Mouse (Mus musculus): ENCODE measurements around the gene Tbx4.

Gene Tbx4

DNA sequence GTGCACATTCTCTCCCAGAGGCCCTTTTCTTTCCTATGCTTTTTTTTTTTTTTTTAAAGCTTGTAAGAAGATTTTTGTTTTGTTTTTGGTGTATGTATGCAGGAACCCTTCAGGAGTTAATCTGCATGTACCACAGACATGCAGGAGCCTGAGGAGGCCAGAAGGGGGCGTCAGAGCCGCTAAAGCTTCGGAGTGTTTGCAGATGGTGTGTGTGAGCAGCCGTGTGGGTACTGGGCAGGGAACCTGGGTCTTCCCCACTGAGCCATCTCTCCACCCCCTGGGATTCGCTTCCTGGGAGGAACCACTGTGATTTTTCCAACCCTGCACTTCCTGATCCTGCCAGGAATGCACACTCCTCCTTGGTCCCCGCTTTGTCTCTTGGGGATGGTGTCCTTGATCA lies 35.5 kb upstream of the Tbx4 start:
- no peak for DNase-seq (ENCODE audit: low spot score in 2 of 2)

- DNase-seq (ENCODE audit: low spot score in 2 of 2) = no peak
These were observed 28.1 kb upstream of the Tbx4 start for GRCm38 (mm10) chr11:85857997-85858698.

GRCm38 (mm10) chr11:85864363-85864762 lies 21.9 kb upstream of the Tbx4 start:
- no peak for DNase-seq (ENCODE audit: low spot score in 2 of 2)

DNA sequence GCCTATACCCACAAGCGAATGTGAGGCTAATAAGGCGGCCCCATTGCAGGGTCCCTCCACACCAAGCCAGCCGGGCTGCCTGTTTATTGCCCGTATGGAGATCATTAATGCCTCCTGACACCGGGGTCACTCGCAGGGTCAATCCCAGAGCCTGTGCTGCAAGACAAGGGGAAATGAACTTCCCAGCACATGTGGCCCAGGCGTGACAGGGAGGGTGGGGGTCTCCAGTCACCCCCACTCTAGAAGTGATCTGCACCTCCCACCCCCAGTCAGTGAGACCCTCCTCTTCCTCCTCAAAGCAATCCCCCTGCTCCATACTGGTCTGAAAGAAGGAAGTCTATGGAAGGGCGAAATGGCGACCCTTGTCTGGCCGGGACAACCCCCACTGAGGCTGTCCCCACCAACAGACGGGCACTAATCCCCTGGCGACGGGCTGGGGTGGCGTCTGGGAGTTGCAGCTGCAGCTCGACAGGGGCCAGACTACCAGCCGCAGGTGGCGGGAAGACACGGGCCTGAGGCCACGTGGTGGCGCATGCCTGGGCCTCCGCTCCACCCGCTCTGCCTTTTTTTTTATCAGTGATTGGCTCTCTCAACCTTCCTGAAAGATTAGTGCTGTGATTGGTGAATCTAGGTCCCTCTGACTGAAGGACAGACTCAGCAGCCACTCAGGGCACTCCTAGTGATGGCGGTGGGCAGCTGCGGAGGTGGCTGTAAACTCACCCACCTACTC lies 10.0 kb upstream of the Tbx4 start:
- DNase-seq (ENCODE audit: low spot score in 2 of 2) = no peak

DNA sequence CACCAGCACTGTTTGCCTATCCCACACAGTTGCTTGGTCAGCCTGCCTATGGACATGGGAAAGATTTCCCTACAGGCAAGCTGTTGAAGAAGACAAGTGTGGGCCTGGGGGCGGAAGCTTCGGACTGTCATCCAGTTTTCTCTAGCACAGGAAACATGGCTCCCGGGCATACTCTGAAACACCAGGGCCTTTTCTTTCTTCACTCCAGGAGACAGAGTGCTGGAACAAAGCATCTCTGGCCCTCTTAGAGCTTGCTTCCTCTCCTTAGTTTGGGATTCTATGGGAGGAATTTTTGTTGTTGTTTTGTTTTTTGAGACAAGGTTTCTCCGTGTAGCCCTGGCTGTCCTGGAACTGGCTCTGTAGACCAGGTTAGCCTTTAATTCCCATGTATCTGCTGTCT lies 1.7 kb upstream of the Tbx4 start:
- DNase-seq (ENCODE audit: low spot score in 2 of 2) = no peak

DNA sequence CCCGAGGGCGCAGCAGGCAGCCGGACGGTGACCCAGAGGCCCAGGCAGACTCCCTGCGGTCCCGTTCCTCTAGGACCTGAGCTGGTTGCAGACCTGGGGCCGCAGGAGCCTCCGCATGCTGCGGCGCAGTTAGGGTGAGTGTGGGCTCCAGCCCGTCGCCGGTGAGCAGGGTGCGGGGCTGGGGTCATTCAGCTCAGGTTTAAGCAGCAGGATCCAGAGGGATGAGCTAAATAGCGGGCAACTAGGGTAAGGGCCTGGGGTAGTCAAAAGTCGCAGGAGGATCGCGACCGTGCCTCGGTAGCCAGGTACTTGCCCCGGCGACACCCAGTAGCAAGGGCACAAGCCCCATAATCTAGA lies 185 bp downstream of the Tbx4 start:
- DNase-seq (ENCODE audit: low spot score in 2 of 2) = no peak

DNA sequence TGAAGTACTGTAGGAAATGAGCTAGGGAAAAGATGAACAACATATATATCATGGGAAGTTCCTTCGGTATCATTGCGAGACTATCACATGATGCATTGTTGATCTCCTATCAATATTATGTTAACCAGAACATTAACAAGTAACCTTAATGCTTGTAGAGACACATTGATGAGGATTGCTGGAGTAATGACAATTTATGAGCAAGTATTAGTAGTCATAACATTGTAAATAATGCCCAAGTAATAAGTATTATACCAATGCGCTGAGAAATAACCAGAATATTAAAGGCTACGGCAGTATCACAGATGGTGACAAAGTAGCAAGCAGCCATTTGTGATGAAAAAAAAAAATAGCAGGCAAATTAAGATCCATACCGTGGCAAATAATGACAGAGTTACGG lies 1.1 kb downstream of the Tbx4 start:
- no peak for DNase-seq (ENCODE audit: low spot score in 2 of 2)

GRCm38 (mm10) chr11:85887801-85888450 lies 1.7 kb downstream of the Tbx4 start:
- DNase-seq (ENCODE audit: low spot score in 2 of 2) = no peak

- DNase-seq (ENCODE audit: low spot score in 2 of 2) = no peak
These were observed 2.3 kb downstream of the Tbx4 start for GRCm38 (mm10) chr11:85888451-85888961.

GRCm38 (mm10) chr11:85889056-85889729 lies 3.0 kb downstream of the Tbx4 start:
- no peak for DNase-seq (ENCODE audit: low spot score in 2 of 2)

DNA sequence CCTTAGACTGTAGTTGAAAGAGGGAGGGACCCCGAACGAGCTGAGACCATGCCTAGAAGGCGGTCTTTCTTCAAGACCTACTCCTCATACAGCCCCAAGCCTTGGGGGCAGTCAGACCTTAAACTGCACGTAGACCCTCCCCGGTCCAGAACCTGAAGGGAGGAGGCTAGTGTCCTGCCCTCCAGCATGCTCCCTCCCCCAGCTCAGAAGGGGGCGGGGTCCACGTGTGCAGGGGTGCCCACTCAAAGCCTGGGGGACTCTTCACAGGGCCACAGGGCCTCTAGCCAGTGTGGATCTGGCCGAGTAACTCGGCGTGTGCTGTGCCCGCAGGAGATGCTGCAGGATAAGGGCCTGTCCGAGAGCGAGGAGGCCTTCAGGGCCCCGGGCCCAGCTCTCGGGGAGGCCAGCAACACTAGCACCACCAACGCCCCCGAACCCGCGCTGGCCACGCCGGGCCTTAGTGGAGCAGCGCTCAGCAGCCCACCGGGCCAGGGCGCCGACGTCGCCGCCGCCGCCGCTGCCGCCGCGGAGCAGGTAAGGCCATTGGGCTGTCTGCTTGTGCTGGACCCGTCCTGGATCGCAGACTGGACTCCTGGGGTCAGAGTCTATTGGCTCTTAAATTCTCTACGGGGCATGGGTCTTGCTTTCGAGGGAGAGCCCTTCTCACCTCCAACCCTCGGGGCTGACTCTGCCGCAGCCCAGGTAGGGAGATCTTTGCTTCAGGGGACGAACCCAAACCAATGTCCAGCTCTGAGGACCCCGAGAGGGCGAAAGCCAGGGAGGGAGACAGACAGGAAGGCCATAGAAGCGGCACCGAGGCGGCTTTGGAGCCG lies 3.7 kb downstream of the Tbx4 start:
- no peak for DNase-seq (ENCODE audit: low spot score in 2 of 2)

DNA sequence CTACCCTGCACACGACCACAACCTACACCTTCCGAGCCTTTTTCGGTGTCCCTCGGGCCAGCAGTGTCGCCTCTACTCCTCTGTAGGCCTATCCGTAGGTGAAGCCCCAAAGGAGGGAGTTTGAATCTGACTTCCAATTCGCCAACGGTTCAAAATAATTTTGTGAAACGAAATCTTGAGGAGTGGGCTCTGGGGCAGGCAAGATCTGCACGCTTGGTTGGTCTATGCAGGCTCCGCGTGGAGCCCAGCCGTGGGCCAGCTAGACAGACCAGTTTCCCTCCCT lies 4.3 kb downstream of the Tbx4 start:
- DNase-seq (ENCODE audit: low spot score in 2 of 2) = no peak

DNA sequence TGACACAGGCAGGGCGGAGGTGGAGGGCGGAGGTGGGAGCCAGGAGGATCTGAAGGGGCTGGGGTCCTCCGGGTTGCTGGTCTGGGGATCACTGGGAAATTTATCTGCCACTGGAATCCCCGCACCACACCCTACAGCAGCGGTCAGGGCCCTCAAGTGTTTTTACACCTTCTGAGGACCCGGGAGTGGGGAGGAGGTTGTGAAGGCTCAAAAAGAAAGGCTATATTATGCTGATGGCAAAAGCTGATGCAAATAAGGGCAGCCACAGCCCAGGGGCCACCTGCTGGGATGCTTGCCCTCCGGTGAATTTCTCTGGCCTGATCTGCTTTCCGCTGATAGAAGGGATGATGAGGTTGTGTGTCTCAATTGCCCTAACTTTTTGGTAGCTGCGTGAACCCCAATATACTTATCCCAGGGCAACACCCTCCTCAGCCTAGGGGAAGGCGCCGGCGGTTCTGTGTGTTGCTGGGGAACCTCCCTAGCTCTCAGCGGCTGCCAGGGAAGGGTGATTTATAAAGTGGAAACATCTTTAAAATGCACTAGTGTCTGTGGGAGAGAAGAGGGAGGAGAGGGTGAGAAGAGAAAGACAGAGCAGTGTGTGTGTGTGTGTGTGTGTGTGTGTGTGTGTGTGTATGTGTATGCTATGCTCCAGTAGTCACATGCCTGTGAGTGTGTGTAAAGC lies 4.9 kb downstream of the Tbx4 start:
- DNase-seq (ENCODE audit: low spot score in 2 of 2) = no peak

DNA sequence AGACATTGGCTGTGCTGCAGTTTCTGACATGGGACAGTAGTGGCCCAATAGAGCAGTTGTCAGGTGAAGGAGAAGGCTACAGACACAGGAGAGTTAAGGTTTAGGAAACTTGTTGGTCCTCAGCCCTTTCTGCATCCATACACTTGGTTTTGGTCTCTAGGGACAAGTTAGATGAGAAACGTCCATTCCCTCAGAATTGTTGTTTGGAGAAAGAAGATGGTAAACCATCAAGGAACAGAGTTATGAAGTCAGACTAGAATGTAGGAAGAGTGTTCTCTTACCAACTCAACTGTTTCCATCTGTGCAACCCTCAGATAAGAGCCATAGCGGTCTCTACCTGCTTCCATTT lies 5.4 kb downstream of the Tbx4 start:
- DNase-seq (ENCODE audit: low spot score in 2 of 2) = no peak

- no peak for DNase-seq (ENCODE audit: low spot score in 2 of 2)
These were observed 6.5 kb downstream of the Tbx4 start for GRCm38 (mm10) chr11:85892771-85893170.

DNA sequence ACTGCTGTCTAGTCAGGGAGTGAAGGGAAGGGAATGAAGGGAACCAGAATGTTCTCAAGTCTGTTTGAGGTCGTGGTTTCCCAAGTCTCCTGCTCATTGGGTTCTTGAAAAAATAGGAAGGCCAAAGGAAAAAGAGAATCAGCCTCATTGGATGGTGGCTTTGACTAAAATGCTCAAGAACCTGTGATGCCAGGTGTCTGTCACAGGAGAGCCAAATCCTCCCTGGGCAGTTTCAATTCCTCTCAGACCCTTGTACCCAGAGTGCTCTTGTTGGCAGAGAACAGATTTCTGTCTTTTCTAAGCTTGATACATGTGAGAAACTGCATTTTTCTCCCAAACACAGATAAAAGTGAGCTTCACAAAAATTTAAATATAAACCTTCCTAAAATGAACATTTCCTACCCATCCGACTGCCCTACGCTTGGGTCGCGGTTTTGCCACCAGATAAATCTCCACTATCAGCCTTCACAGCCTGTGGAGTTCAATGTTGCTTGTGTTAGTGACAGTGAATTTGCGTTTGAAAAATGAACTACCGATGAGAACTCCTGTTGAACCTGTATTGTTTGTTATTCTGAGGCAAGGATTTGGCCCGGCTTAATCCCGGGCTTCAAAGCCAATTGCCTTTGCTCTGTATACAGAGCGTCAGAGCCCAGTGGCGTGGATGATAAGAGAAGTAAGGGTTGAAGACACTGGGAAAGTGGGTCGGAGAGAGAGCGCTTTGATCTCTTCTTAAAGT lies 7.3 kb downstream of the Tbx4 start:
- no peak for DNase-seq (ENCODE audit: low spot score in 2 of 2)

GRCm38 (mm10) chr11:85894136-85894530 lies 7.9 kb downstream of the Tbx4 start:
- DNase-seq (ENCODE audit: low spot score in 2 of 2) = no peak

- DNase-seq (ENCODE audit: low spot score in 2 of 2) = no peak
These were observed 8.7 kb downstream of the Tbx4 start for GRCm38 (mm10) chr11:85894731-85895545.

- DNase-seq (ENCODE audit: low spot score in 2 of 2) = no peak
These were observed 10.2 kb downstream of the Tbx4 start for GRCm38 (mm10) chr11:85896335-85896985.

All from thymus, postnatal 10 days (tissue).